Mouse (Mus musculus) midbrain, embryonic 14.5 days (tissue): ENCODE data around the gene Mtfp1. TPM values are rescaled to one million over a fixed set of nuclear protein-coding genes. Genes with fewer than 3 reads are reported as not detected.
"Not testable (repeated sequence)": the region's sequence is repeated elsewhere in the genome, so short reads cannot be mapped to it uniquely, and the experiment has no call there.

ENCODE experiments used
- ATAC-seq: fragments of 200-750 bp; cut with Nextera tagmentation; 2 replicates; pipeline ENCODE4 v1.8.0; 2017; ENCODE audit warnings: moderate number of reproducible peaks, moderate library complexity; ENCODE audit not compliant: low FRiP score, low TSS enrichment
- DNase-seq: peaks from one replicate; pipeline ENCODE4 v3.0.0-alpha.2; 2015
- H3K27ac ChIP-seq: fragments of 300-500 bp; sonication (generic); replicated peaks from 2 replicates; pipeline ENCODE4 v1.5.1; 2014; ENCODE audit warnings: mild to moderate bottlenecking, low read depth, low read length, moderate library complexity
- H3K27me3 ChIP-seq: fragments of 300-500 bp; sonication (generic); 2 replicates; pipeline ENCODE4 v1.6.1; 2014; ENCODE audit warnings: low read length, control low read depth, mixed read lengths; ENCODE audit not compliant: control insufficient read depth, insufficient read depth
- H3K36me3 ChIP-seq: fragments of 300-500 bp; sonication (generic); 2 replicates; pipeline ENCODE4 v1.6.1; 2014; ENCODE audit warnings: low read length, control low read depth; ENCODE audit not compliant: control insufficient read depth, insufficient read depth
- H3K4me1 ChIP-seq: fragments of 300-500 bp; sonication (generic); 2 replicates; pipeline ENCODE4 v1.6.1; 2014; ENCODE audit warnings: mild to moderate bottlenecking, antibody characterized with exemption, low read length, control low read depth; ENCODE audit not compliant: control insufficient read depth, insufficient read depth
- H3K4me2 ChIP-seq: fragments of 300-500 bp; sonication (generic); 2 replicates; pipeline ENCODE4 v1.6.1; 2014; ENCODE audit warnings: mild to moderate bottlenecking, low read length, moderate library complexity
- H3K4me3 ChIP-seq: fragments of 300-500 bp; sonication (generic); replicated peaks from 2 replicates; pipeline ENCODE4 v1.5.1; 2014; ENCODE audit warnings: low read depth, low read length
- H3K9ac ChIP-seq: fragments of 300-500 bp; sonication (generic); replicated peaks from 2 replicates; pipeline ENCODE4 v1.6.1; 2014; ENCODE audit warnings: mild to moderate bottlenecking, low read length, moderate library complexity
- H3K9me3 ChIP-seq: fragments of 300-500 bp; sonication (generic); 2 replicates; pipeline ENCODE4 v1.6.1; 2016; ENCODE audit warnings: low read length, control low read depth, mixed read lengths; ENCODE audit not compliant: control insufficient read depth
- WGBS: fragments of 180-500 bp; shearing (Covaris S2); extraction: QIAGEN DNeasy Blood & Tissue Kit; methylation state at CpG from one replicate; pipeline ENCODE4 v1.1.7; 2014; 5-methylcytosine and 5-hydroxymethylcytosine counted together
- polyA plus RNA-seq: library from polyadenylated mRNA; unstranded; fragments of >200 nt; fragmentation: Nextera tagmentation; extraction: Ambion mirVana; gene quantifications from 2 replicates; pipeline ENCODE4 v1.2.1, GENCODE M21; 2014

The Mtfp1 gene
- polyA plus RNA-seq, 1 experiment from 2014 or later = 7.6 TPM

GRCm38 (mm10) chr11:4128461-4128860 is 33.2 kb upstream of the Mtfp1 start:
- H3K4me2 ChIP-seq, H3K4me1 ChIP-seq, ATAC-seq, H3K9ac ChIP-seq, H3K4me3 ChIP-seq, H3K27me3 ChIP-seq, H3K36me3 ChIP-seq, H3K27ac ChIP-seq, H3K9me3 ChIP-seq, DNase-seq: not testable (repeated sequence)
- WGBS = 98% methylated on average over 4 of the region's 4 CpGs

DNA sequence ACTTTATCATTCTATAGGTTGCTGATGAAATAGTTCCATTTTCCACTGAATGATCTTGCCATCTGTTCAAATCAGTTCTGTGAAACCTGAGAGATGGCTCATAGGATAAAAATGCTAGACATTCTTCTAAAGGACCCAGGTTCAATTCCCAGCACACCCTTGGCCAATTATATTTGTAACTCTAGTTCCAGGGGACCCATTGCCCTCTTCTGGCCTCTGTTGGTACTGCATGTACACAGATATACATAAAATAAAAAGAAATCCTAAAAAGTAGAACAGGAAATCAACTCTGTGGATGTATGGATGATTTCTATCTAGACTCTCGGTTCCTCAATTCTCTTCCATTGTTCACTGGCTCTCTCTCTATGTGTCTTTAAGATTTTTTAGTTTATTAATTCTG is 31.8 kb upstream of the Mtfp1 start:
- no peak for ATAC-seq

GRCm38 (mm10) chr11:4123922-4124321 is 28.7 kb upstream of the Mtfp1 start:
- Histone ChIP-seq H3K27ac (no peak overlapping the region), H3K4me1 (no peaks in the 10 kb centered on the region), H3K9ac (no peak overlapping the region), H3K4me3 (no peak overlapping the region), H3K36me3 (no peaks in the 10 kb centered on the region), H3K27me3 (no peaks in the 10 kb centered on the region), H3K9me3 (peaks cover 4% of the 10 kb centered on the region; the same call in 1 of the 2 replicates), H3K4me2 (no peak overlapping the region)
- ATAC-seq = no peak
- 61% methylated on average over 5 of the region's 5 CpGs for WGBS
- DNase-seq = peak; percentile 26

More for the DNA sequence above, 31.8 kb upstream of the Mtfp1 start:
- Histone ChIP-seq H3K4me3 (no peak overlapping the region), H3K27me3 (no peaks in the 10 kb centered on the region), H3K9me3 (peaks cover 4% of the 10 kb centered on the region; the same call in 1 of the 2 replicates), H3K9ac (no peak overlapping the region), H3K36me3 (no peaks in the 10 kb centered on the region), H3K4me1 (no peaks in the 10 kb centered on the region), H3K27ac (no peak overlapping the region), H3K4me2 (no peak overlapping the region)
- 88% methylated on average over 1 of the region's 1 CpGs for WGBS
- no peak for DNase-seq

GRCm38 (mm10) chr11:4122742-4123579 is 27.7 kb upstream of the Mtfp1 start, which contains the start of gene Sec14l2:
Sec14l2 (minus strand) TSS chr11:4123415.
- Histone ChIP-seq H3K36me3 (no peaks in the 10 kb centered on the region), H3K9me3 (peaks cover 4% of the 10 kb centered on the region; the same call in 1 of the 2 replicates), H3K4me2 (no peak within 1 kb of the TSS), H3K27me3 (no peaks in the 10 kb centered on the region), H3K9ac (no peak within 1 kb of the TSS), H3K4me1 (peaks cover 4% of the 10 kb centered on the region), H3K4me3 (no peak within 1 kb of the TSS), H3K27ac (no peak within 1 kb of the TSS)
- ATAC-seq = no peak
- no peak for DNase-seq
- 68% methylated on average over 10 of the region's 10 CpGs for WGBS

DNA sequence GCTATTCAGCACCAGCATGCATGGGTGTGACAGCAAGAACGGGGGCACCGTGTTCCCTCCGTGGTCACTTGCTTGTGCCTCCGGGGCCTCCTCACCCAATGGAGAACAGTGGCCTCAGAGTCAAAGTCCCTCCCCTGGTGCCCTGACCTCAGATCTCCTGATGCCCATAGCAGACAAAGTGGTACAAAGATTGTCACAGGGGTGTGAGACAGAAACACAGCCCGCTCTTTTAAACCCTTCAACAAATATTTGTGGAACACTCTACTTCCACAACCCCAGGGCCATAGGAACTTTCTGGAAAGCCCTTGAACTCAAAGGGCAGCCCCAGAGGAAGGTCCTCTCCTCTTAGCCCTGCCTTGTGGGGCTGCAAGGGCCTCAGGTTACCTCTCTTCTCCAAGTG is 27.0 kb upstream of the Mtfp1 start:
- Histone ChIP-seq H3K4me3 (no peak overlapping the region), H3K9me3 (peaks cover 4% of the 10 kb centered on the region; the same call in 1 of the 2 replicates), H3K36me3 (no peaks in the 10 kb centered on the region), H3K4me1 (peaks cover 10% of the 10 kb centered on the region), H3K4me2 (no peak overlapping the region), H3K27ac (no peak overlapping the region), H3K27me3 (no peaks in the 10 kb centered on the region), H3K9ac (no peak overlapping the region)
- no peak for DNase-seq
- ATAC-seq = no peak
- 88% methylated on average over 5 of the region's 5 CpGs for WGBS

DNA sequence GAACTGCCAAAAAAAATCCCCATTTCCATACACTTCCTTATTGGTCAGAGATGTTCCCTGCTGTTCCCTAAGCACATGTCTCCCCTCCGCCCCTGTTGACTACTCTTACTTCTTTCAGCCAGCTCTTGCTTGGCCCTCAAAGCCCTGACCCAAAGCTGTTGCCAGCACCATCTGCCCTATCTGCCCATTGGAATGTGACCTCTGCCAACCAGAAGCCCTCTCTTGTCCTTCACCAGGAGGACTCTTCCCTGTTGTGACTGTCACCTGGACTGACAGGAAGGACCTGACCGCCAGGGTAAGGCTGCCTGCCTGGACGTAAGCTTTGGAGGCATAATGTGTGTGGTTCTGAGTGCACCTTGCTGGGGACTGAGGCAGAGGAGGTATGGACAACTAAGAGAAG is 26.4 kb upstream of the Mtfp1 start:
- Histone ChIP-seq H3K9ac (no peak overlapping the region), H3K4me3 (no peak overlapping the region), H3K9me3 (peaks cover 4% of the 10 kb centered on the region; the same call in 1 of the 2 replicates), H3K4me1 (peaks cover 10% of the 10 kb centered on the region), H3K4me2 (no peak overlapping the region), H3K27me3 (no peaks in the 10 kb centered on the region; the same call in 1 of the 2 replicates), H3K27ac (no peak overlapping the region), H3K36me3 (no peaks in the 10 kb centered on the region)
- ATAC-seq (no peak), DNase-seq (no peak)
- 82% methylated on average over 3 of the region's 3 CpGs for WGBS

- WGBS = 80% methylated on average over 5 of the region's 5 CpGs
- Histone ChIP-seq H3K9me3 (peaks cover 2% of the 10 kb centered on the region; the same call in 1 of the 2 replicates), H3K36me3 (no peaks in the 10 kb centered on the region), H3K9ac (no peak overlapping the region), H3K27me3 (no peaks in the 10 kb centered on the region; the same call in 1 of the 2 replicates), H3K4me2 (no peak overlapping the region), H3K4me1 (peaks cover 10% of the 10 kb centered on the region), H3K27ac (no peak overlapping the region), H3K4me3 (no peak overlapping the region)
- ATAC-seq (no peak), DNase-seq (no peak)
Measured at GRCm38 (mm10) chr11:4119635-4120034, 24.4 kb upstream of the Mtfp1 start.

DNA sequence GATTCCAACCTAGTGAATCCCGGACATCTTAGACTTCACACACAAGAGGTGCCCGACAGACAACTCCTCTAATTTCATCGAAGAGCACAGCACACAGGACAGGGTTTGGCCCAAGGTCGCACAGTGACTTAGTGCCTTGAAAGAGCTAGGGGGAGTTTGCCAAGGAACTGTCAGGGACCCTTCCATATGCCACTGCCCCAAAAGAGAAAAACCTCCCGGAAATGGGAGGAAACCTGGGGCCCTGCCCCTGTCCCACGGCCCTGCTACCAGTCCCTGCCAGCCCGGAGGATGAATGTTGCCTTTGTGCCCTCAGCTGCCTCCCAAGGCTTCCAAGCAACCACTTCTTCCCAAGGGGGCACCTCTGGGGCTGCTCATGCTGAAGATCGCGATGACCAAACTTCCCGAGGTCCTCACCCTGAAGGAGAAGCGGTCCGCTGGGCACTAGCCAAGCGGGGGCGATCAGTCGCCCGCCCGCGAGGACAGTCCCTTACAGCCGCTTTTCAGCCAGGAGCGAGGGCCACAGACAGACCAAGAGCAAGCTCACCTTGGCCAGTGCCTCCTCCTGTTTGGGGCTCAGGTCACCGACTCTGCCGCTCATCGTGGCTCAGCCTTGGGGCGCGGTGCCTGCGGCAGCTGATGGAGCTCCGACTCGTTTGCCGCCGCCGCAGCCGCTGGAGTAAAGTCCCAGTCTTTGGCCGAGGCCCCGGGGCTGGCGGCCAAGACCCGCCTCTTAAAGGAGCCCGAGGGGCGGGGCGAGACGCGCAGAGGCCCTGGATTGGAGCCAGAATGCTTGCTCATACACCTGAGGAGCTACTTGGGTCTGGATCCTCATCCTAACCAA is 23.1 kb upstream of the Mtfp1 start:
- H3K4me3 ChIP-seq = peak overlapping the region; percentile 59
- no peak overlapping the region; the same call in 1 of the 2 replicates for H3K27ac ChIP-seq
- no peaks in the 10 kb centered on the region; the same call in 1 of the 2 replicates for H3K27me3 ChIP-seq
- ATAC-seq (peak; percentile 65), DNase-seq (peak; percentile 87)
- 3% methylated on average over 41 of the region's 41 CpGs for WGBS
- no peaks in the 10 kb centered on the region for H3K9me3 ChIP-seq
- H3K9ac ChIP-seq = peak overlapping the region; percentile 64
- H3K4me2 ChIP-seq = peak overlapping the region; percentile 91
- no peaks in the 10 kb centered on the region for H3K36me3 ChIP-seq
- peaks cover 10% of the 10 kb centered on the region for H3K4me1 ChIP-seq
